Comparison of ENCODE assay signal across 8 mouse cellular contexts in the genomic region with DNA sequence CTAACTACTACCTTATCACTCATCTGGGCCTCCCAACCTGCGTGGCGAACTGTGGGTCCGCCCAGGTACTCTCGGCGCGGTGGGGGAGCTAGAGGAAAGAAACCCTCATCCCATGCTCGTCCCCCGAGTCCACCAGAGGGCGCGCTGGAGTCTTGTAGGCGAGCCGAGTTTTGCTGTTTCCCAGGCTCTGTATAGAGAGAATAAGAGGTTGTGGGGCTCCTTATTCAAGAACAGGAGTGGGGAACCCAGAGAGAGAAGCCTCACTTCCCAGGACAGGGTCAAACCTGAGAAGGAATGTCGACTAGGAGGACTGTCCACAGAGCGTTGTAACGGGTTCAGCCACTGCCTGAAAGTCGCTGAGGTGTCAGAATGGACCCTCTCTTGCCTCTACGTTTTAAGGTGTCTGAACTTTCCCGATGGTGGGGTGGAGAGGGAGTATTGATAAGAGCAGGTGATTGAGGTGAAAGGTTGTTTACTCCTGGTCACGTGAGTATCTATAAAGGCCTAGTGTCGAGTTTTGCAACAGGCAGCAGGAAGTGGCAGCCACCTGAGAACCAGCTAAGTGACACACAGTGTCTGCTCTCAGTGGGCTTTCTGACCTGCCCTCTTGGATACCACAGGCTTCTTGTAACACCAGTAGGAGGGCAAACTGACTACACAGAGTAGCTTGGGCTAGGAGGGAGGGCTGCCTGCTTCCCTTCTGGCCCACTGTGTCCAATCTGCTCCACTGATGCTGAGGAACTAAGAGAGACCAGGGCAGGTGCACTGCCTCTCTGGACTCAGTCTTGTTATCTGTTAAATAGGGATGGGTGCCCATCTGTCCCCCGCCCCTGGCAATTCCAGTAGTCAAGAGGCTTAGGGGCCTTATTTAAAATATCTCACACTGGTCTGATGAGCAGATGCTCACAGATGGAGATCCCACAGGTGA. TPM values are rescaled to one million over a fixed set of nuclear protein-coding genes. Genes with fewer than 3 reads are reported as not detected.
DNase-seq lines count a peak whose midpoint lies in the region; ATAC-seq and TF ChIP-seq lines count a peak whose summit lies in the region.

A gene (minus strand): TSS at position 103 of the 928 bp plus-strand sequence.

- TF ChIP-seq POLR2A in heart, adult 2 months (IDR thresholded peaks at IDR 0.05; ENCODE audit: insufficient read depth, low read depth, low read length), result no peak
- TF ChIP-seq POLR2A in spleen, adult 2 months (IDR thresholded peaks at IDR 0.05; ENCODE audit: low read depth, low read length), result no peak

- peak within 1 kb of the TSS; percentile 93 for H3K27ac ChIP-seq in embryonic facial prominence, embryonic 12.5 days
- peak within 1 kb of the TSS; percentile 99 for H3K27ac ChIP-seq in heart, adult 2 months
- H3K27ac ChIP-seq in limb, embryonic 13.5 days, result peak within 1 kb of the TSS; percentile 98
- peak within 1 kb of the TSS; percentile 79 for H3K27ac ChIP-seq in midbrain, embryonic 15.5 days
- peak within 1 kb of the TSS; percentile 82 for H3K27ac ChIP-seq in spleen, adult 2 months (ENCODE audit: insufficient read depth, low read length)

- H3K4me2 ChIP-seq in embryonic facial prominence, embryonic 12.5 days (replicated peaks), result peak within 1 kb of the TSS; percentile 94
- H3K4me2 ChIP-seq in limb, embryonic 13.5 days (replicated peaks), result peak within 1 kb of the TSS; percentile 99
- H3K4me2 ChIP-seq in midbrain, embryonic 15.5 days, result peak within 1 kb of the TSS; percentile 90

- H3K27me3 ChIP-seq in embryonic facial prominence, embryonic 12.5 days, result peaks cover 19% of the 10 kb centered on the region
- H3K27me3 ChIP-seq in heart, adult 2 months (ENCODE audit: control insufficient read depth, insufficient read depth, low read length), result no peaks in the 10 kb centered on the region
- H3K27me3 ChIP-seq in limb, embryonic 13.5 days, result peaks cover 26% of the 10 kb centered on the region
- H3K27me3 ChIP-seq in midbrain, embryonic 15.5 days (replicated peaks), result peaks cover 20% of the 10 kb centered on the region
- H3K27me3 ChIP-seq in spleen, adult 2 months (ENCODE audit: control insufficient read depth, insufficient read depth, low read length), result peaks cover 9% of the 10 kb centered on the region

- peak within 1 kb of the TSS; percentile 82 for H3K9ac ChIP-seq in embryonic facial prominence, embryonic 12.5 days
- peak within 1 kb of the TSS; percentile 97 for H3K9ac ChIP-seq in heart, adult 2 months (ENCODE audit: low read depth, low read length)
- H3K9ac ChIP-seq in limb, embryonic 13.5 days, result peak within 1 kb of the TSS; percentile 91
- H3K9ac ChIP-seq in midbrain, embryonic 15.5 days, result peak within 1 kb of the TSS; percentile 59

- peaks cover 50% of the 10 kb centered on the region for H3K4me1 ChIP-seq in embryonic facial prominence, embryonic 12.5 days
- H3K4me1 ChIP-seq in heart, adult 2 months (ENCODE audit: control insufficient read depth, insufficient read depth, low read length), result peaks cover 9% of the 10 kb centered on the region
- peaks cover 49% of the 10 kb centered on the region for H3K4me1 ChIP-seq in limb, embryonic 13.5 days
- peaks cover 56% of the 10 kb centered on the region for H3K4me1 ChIP-seq in midbrain, embryonic 15.5 days
- H3K4me1 ChIP-seq in spleen, adult 2 months (ENCODE audit: control insufficient read depth, insufficient read depth, insufficient read length), result peaks cover 33% of the 10 kb centered on the region

- no peak for ATAC-seq in cerebellum, adult (ENCODE audit: insufficient number of reproducible peaks, low FRiP score, low TSS enrichment)
- no peak for ATAC-seq in embryonic facial prominence, embryonic 12.5 days (ENCODE audit: insufficient number of reproducible peaks, insufficient read depth, low FRiP score, low TSS enrichment)
- peak; percentile 37 for ATAC-seq in limb, embryonic 13.5 days (ENCODE audit: low FRiP score, low read depth)
- ATAC-seq in midbrain, embryonic 15.5 days (replicated peaks), result peak; percentile 31

- no peaks in the 10 kb centered on the region for H3K36me3 ChIP-seq in embryonic facial prominence, embryonic 12.5 days
- no peaks in the 10 kb centered on the region for H3K36me3 ChIP-seq in heart, adult 2 months (ENCODE audit: control insufficient read depth, insufficient read depth, low read length)
- peaks cover 14% of the 10 kb centered on the region for H3K36me3 ChIP-seq in limb, embryonic 13.5 days
- no peaks in the 10 kb centered on the region for H3K36me3 ChIP-seq in midbrain, embryonic 15.5 days (replicated peaks)
- peaks cover 11% of the 10 kb centered on the region for H3K36me3 ChIP-seq in spleen, adult 2 months (ENCODE audit: control insufficient read depth, insufficient read depth, low read length)

- TF ChIP-seq EP300 in heart, adult 2 months (IDR thresholded peaks at IDR 0.05; ENCODE audit: insufficient read depth, low read depth, low read length), result 0 out of 2 replicates have a peak, but pooled peaks have one; percentile 46

- no peaks in the 10 kb centered on the region for H3K9me3 ChIP-seq in embryonic facial prominence, embryonic 12.5 days
- no peaks in the 10 kb centered on the region for H3K9me3 ChIP-seq in limb, embryonic 13.5 days
- no peaks in the 10 kb centered on the region for H3K9me3 ChIP-seq in midbrain, embryonic 15.5 days

- 12% methylated on average over 21 of the region's 21 CpGs for whole genome bisulfite sequencing in embryonic facial prominence, embryonic 12.5 days
- 15% methylated on average over 21 of the region's 21 CpGs for WGBS in heart, adult 2 months
- 11% methylated on average over 21 of the region's 21 CpGs for WGBS in limb, embryonic 13.5 days
- WGBS in midbrain, embryonic 15.5 days, result 12% methylated on average over 21 of the region's 21 CpGs
- 14% methylated on average over 21 of the region's 21 CpGs for WGBS in spleen, adult 2 months

- TF ChIP-seq CTCF in heart, adult 2 months (IDR thresholded peaks at IDR 0.05), result peak; percentile 97
- TF ChIP-seq CTCF in spleen, adult 2 months (IDR thresholded peaks at IDR 0.05; ENCODE audit: extremely low read depth, insufficient read depth, insufficient read length, insufficient replicate concordance), result peak; percentile 94

- peak within 1 kb of the TSS; percentile 77 for H3K4me3 ChIP-seq in embryonic facial prominence, embryonic 12.5 days
- peak within 1 kb of the TSS; percentile 75 for H3K4me3 ChIP-seq in heart, adult 2 months
- H3K4me3 ChIP-seq in limb, embryonic 13.5 days, result peak within 1 kb of the TSS; percentile 79
- H3K4me3 ChIP-seq in midbrain, embryonic 15.5 days, result peak within 1 kb of the TSS; percentile 60
- H3K4me3 ChIP-seq in spleen, adult 2 months (ENCODE audit: extremely low read depth, insufficient read depth, insufficient read length), result peak within 1 kb of the TSS; percentile 76

- intact Hi-C loops in heart, adult 2 months (cut with DNase I), result loop anchor here (1.0 to 5.0 kb wide), 4 partner anchors 35 to 98 kb away; a partner anchor contains a TSS

- no peaks in the 10 kb centered on the region for H3K79me2 ChIP-seq in heart, adult 2 months (replicated peaks; ENCODE audit: control insufficient read depth, insufficient read depth, low read length)

- peak; percentile 87 for DNase-seq in cerebellum, adult 11 months
- DNase-seq in heart, adult 2 months, result peak; percentile 90 to 95
- peak; percentile 83 to 94 for DNase-seq in kidney, adult 8-10 months
- DNase-seq in spleen, adult 2 months (ENCODE audit: low read depth in 1 of 2, low spot score in 2 of 2), result peak; percentile 80 to 92

RNA-seq across cellular contexts. Expression of the gene that starts here (rescaled TPM):
- 18.4 and 19.3 TPM in 2 replicates for polyA plus RNA-seq in embryonic facial prominence, embryonic 12.5 days (2016; fragmentation: Nextera tagmentation; extraction: Ambion mirVana)
- 1 to 10 TPM; 2.8 to 4.5 TPM for total RNA-seq in heart, adult 2 months (2021)
- 3.7 and 4.4 TPM in 2 replicates for polyA plus RNA-seq in heart, adult 2 months (2012; rRNA removed)
- polyA plus RNA-seq in limb, embryonic 13.5 days (2015; fragmentation: Nextera tagmentation; extraction: Ambion mirVana), result 15.6 and 15.8 TPM in 2 replicates
- 8.7 and 8.9 TPM in 2 replicates for polyA plus RNA-seq in midbrain, embryonic 15.5 days (2015; fragmentation: Nextera tagmentation; extraction: Ambion mirVana)
- polyA plus RNA-seq in spleen, adult 2 months (2012; rRNA removed), result 22.0 and 31.0 TPM in 2 replicates

Comparison
In these comparisons a context has a peak if more than half of its experiments do, and no peak if none do; other contexts are left out.
1. ATAC-seq: peak in limb, embryonic 13.5 days (single experiment) and midbrain, embryonic 15.5 days (single experiment); none in cerebellum, adult (single experiment) and embryonic facial prominence, embryonic 12.5 days (single experiment).
2. Peak in every context shown above with its lines, with median percentiles within 50 percentile points of each other: DNase-seq, H3K27ac ChIP-seq, H3K4me2 ChIP-seq, H3K4me3 ChIP-seq and H3K9ac ChIP-seq.